Mouse (Mus musculus): Measurements from ENCODE around the gene Styx.

The Styx gene

DNA sequence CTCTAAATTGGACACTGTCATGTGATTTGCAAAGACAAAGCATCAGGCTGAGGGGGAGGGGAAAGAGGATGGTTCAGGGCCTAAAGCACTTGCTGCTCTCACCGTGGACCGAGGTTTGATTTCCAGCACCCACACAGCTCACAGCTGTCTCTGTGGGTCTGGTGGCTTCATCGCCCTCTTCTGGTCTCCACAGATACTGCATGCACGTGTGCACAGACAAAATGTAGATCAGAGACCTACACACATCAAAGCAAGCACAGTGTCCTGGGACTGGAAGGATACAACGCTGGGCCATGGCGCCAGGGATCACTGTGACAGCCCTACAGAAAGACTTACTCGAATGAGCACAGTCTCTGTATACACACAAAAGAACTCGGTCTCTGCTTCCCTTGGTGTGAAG, 118.6 kb downstream of the Styx start:
- no peak for DNase-seq (ENCODE audit: low spot score)

Measured in T-cell, adult 2 months (primary cell).